Mouse (Mus musculus) megakaryocyte, embryonic 14.5 days (primary cell): Measurements from ENCODE around the gene Eid2.

ENCODE experiments used
- FLI1 ChIP-seq: IDR thresholded peaks from 2 replicates; pipeline ENCODE4 v1.6.1; 2012; ENCODE audit warnings: low read length, inconsistent platforms, mixed read lengths
- GATA1 ChIP-seq: IDR thresholded peaks from 3 replicates; pipeline ENCODE4 v1.6.1; 2012; ENCODE audit warnings: mixed read lengths, low read length, inconsistent platforms, borderline replicate concordance

DNA sequence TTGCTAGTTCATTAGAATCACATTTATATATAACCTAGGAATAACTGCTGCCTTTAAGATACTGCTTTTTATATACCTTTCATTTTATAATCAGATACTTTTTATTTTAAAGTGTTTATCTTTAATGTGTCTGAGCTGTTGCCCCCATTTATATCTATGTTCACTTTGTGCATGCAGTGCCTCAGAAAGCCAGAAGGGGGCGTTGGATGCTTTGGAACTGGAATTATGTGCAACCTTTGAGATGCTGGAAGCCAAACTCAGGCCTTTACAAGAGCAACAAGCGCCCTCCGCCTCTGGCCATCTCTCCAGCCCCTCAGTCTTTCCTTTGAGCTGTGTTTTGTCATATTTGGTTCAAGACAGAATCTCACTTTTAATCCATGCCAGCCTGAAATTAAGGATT lies 4.1 kb downstream of the Eid2 start:
- TF ChIP-seq GATA1 = no peak
- no peak for TF ChIP-seq FLI1
